Mouse (Mus musculus) liver, embryonic 16.5 days (tissue): ENCODE measurements at regions not wholly inside any gene's neighbourhood (a gene's known extent, or its start where the extent isn't known, plus 50 kb on each side); places are given as distances from the start of the nearest gene placed in this dataset.
"Not testable (repeated sequence)": the region's sequence is repeated elsewhere in the genome, so short reads cannot be mapped to it uniquely, and the experiment has no call there.

Experiments
- ATAC-seq: fragments of 200-750 bp; cut with Nextera tagmentation; 2 replicates; pipeline ENCODE4 v1.8.0; 2017; ENCODE audit warnings: low read depth, mild to moderate bottlenecking, moderate number of reproducible peaks, moderate library complexity
- H3K27ac ChIP-seq: fragments of 300-500 bp; sonication (generic); 2 replicates; pipeline ENCODE4 v1.5.1; 2014; ENCODE audit warnings: mild to moderate bottlenecking, low read length
- H3K27me3 ChIP-seq: fragments of 300-500 bp; sonication (generic); 2 replicates; pipeline ENCODE4 v1.6.1; 2014; ENCODE audit warnings: low read depth, low read length, mixed read lengths; ENCODE audit not compliant: control insufficient read depth, insufficient read depth
- H3K36me3 ChIP-seq: fragments of 300-500 bp; sonication (generic); 2 replicates; pipeline ENCODE4 v1.6.1; 2014; ENCODE audit warnings: mild to moderate bottlenecking; ENCODE audit not compliant: control insufficient read depth, insufficient read depth
- H3K4me1 ChIP-seq: fragments of 300-500 bp; sonication (generic); 2 replicates; pipeline ENCODE4 v1.6.1; 2014; ENCODE audit warnings: low read depth, low read length, mixed read lengths; ENCODE audit not compliant: control insufficient read depth
- H3K4me2 ChIP-seq: fragments of 300-500 bp; sonication (generic); 2 replicates; pipeline ENCODE4 v1.6.1; 2014; ENCODE audit warnings: low read depth, low read length, mixed read lengths
- H3K4me3 ChIP-seq: fragments of 300-500 bp; sonication (generic); 2 replicates; pipeline ENCODE4 v1.5.1; 2014; ENCODE audit warnings: low read depth, mild to moderate bottlenecking, low read length
- H3K9ac ChIP-seq: fragments of 300-500 bp; sonication (generic); 2 replicates; pipeline ENCODE4 v1.6.1; 2014; ENCODE audit warnings: low read depth, low read length
- H3K9me3 ChIP-seq: fragments of 300-500 bp; sonication (generic); replicated peaks from 2 replicates; pipeline ENCODE4 v1.6.1; 2016; ENCODE audit warnings: low read length; ENCODE audit not compliant: control insufficient read depth
- WGBS: fragments of 180-500 bp; shearing (Covaris S2); extraction: QIAGEN DNeasy Blood & Tissue Kit; methylation state at CpG from one replicate; pipeline ENCODE4 v1.1.7; 2014; ENCODE audit not compliant: insufficient replicate concordance; 5-methylcytosine and 5-hydroxymethylcytosine counted together

DNA sequence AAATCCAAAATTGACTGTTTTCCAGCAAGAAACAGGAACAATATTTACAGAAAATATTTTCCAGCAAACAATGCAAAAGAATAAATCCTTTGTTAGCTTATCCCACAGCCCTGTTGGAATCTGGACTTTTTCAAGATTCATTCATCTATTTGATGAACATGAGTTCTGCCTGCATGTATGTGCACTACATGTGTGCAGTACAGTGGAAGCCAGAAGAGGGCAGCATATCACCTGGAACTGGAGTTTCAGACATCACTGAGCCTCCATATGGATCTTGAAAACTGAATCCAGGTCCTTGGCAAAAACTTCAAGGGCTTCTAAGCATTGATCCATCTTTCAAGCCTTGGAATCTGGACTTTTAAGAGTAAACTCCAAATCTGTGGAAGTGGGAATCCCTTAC, 286.9 kb upstream of the Irx1 start:
- Histone ChIP-seq H3K9ac (no peak overlapping the region), H3K9me3 (no peaks in the 10 kb centered on the region), H3K4me3 (no peak overlapping the region), H3K4me1 (no peaks in the 10 kb centered on the region), H3K36me3 (no peaks in the 10 kb centered on the region), H3K27ac (no peak overlapping the region), H3K27me3 (no peaks in the 10 kb centered on the region), H3K4me2 (no peak overlapping the region)
- ATAC-seq: no peak

DNA sequence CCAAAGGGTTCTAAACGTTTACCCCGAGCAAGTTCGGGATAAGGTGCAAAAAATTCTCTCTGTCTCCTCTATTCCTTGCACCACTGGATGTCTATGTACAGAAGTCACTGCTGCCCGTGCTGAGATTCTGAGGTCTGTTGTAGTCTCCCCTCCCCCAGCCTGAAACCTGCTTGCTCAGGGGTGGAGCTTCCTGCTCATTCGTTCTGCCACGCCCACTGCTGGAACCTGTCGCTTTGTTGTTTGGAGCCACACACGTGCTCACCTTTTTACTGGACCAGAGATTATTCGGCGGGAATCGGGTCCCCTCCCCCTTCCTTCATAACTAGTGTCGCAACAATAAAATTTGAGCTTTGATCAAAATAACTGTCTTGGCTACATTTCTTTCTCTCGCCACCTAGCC, 289.7 kb upstream of the Irx1 start:
- not testable (repeated sequence) for H3K4me1 ChIP-seq, H3K27me3 ChIP-seq, ATAC-seq, H3K36me3 ChIP-seq, H3K9ac ChIP-seq, H3K27ac ChIP-seq, H3K9me3 ChIP-seq, H3K4me3 ChIP-seq, H3K4me2 ChIP-seq
- 43% methylated on average over 13 of the region's 13 CpGs for WGBS

DNA sequence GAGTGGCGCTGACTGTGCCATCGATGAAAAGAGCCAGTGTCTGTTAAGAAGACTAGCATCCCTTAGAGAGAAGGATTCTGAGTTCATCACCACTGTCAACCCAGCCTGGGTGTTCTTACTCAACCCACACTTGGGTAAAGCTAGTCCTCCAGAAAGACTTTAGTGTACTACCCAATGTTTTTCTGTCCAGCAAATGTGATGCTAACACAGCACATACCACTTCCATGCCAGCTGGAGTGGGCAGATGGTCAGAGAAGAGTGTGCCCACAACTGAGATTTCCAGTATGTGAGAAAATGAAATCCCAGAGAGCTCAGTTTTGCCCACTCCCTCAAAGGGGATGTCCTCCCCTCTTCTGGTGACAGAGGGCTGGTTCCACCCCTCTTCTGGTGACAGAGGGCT, 295.3 kb upstream of the Irx1 start:
- WGBS: 73% methylated on average over 2 of the region's 2 CpGs
- H3K4me1 ChIP-seq: no peaks in the 10 kb centered on the region
- H3K9me3 ChIP-seq: no peaks in the 10 kb centered on the region

DNA sequence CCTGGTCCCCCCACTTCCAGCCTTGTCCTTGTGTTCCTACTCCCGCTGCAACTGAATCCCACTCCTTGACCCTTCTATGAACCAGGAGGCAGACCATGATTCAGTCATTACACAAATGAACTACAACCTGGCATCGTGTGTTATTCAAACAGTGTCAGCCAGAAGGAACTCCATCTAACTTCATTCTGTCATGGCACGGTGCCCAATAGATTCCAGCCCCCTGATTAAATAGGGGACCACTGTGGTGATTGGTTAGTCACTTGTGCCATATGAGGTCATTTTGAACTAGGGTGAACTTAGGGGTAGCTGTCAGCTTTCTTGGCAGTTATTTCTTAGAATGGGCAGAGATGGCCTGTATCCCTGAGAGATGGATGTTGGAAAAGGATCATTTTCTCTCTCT, 300.9 kb upstream of the Irx1 start:
- WGBS: 64% methylated on average over 3 of the region's 3 CpGs
- Histone ChIP-seq H3K4me1 (no peaks in the 10 kb centered on the region), H3K9me3 (no peaks in the 10 kb centered on the region), H3K4me3 (no peak overlapping the region), H3K4me2 (no peak overlapping the region), H3K36me3 (no peaks in the 10 kb centered on the region), H3K27ac (no peak overlapping the region), H3K27me3 (no peaks in the 10 kb centered on the region), H3K9ac (no peak overlapping the region)
- no peak for ATAC-seq

More for the DNA sequence above, 295.3 kb upstream of the Irx1 start:
- Histone ChIP-seq H3K36me3 (no peaks in the 10 kb centered on the region), H3K9ac (no peak overlapping the region), H3K27ac (no peak overlapping the region), H3K4me3 (no peak overlapping the region), H3K27me3 (no peaks in the 10 kb centered on the region), H3K4me2 (no peak overlapping the region)
- ATAC-seq: no peak

DNA sequence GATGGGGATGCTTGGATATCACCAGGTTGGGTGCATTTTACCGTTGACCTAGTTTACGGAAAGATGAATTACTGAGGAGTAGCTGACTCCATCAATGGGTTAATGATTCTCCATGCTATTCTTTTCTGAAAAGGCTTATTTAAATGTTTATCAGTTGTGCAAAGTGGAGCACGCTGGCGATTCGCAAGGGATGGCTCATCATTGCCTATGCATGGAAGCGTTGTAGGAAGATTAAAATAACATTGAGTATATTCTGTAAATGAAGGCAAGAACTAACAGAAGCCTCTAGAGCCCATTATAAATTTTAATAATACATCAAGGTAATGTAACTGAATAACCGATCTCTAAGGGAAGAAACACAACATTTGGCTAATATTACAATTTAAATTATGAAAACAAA, 301.6 kb upstream of the Irx1 start:
- Histone ChIP-seq H3K9ac (no peak overlapping the region), H3K27ac (no peak overlapping the region), H3K4me3 (no peak overlapping the region), H3K36me3 (no peaks in the 10 kb centered on the region), H3K4me1 (no peaks in the 10 kb centered on the region), H3K27me3 (no peaks in the 10 kb centered on the region), H3K4me2 (no peak overlapping the region), H3K9me3 (no peaks in the 10 kb centered on the region)
- no peak for ATAC-seq
- 73% methylated on average over 7 of the region's 7 CpGs for WGBS

DNA sequence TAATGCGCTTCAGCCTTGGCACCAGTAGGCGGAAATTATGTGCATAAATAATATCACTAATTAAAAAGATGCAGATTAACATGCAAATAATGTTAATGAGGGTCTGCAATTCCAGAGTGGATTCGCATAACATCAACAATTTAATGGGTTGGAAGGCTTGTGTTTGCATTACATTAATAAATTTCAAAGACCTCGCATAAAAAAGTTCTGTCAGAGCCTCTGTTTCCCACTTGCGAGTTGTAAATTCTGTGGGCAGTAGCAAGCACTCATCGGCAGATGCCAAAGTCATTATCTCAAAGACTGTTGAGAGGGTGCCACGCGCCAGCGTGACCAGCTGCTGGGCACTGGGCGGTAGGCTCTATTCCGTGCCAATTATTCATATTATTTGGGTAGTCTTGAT, 302.1 kb upstream of the Irx1 start:
- no peak for ATAC-seq
- H3K4me2 ChIP-seq: no peak overlapping the region
- no peak overlapping the region for H3K9ac ChIP-seq
- 71% methylated on average over 11 of the region's 11 CpGs for WGBS
- H3K4me3 ChIP-seq: no peak overlapping the region
- no peaks in the 10 kb centered on the region for H3K27me3 ChIP-seq
- no peaks in the 10 kb centered on the region for H3K4me1 ChIP-seq
- H3K36me3 ChIP-seq: no peaks in the 10 kb centered on the region
- H3K27ac ChIP-seq: no peak overlapping the region
- H3K9me3 ChIP-seq: no peaks in the 10 kb centered on the region

DNA sequence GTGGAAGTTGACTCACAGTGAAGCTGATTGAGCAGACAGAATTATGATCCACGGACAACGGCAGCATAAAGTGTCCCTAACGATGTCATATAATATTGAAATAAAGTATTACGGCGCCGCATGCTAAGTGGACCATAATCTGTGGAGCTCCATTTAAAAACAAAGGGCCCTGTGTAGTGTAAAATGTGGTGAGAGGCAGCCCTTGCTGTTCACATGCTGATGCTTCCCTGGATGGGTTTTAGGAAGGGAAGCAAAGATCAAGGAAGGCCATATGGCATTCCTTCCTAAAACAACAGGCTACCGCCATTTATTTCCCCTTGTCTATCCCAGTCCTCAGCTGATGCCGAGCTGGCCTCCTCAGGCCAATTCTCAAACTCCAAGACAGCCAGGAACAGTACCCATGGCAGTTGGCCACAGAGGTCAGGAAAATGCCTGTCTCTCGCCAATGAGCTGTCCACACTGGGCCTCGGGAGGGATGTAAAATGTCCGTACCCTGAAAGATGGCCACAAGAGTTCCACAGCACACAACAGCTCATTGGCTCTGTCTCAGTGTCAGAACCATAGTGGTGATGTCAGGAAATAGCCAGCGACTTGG, 302.7 kb upstream of the Irx1 start:
- ATAC-seq: no peak
- Histone ChIP-seq H3K4me1 (no peaks in the 10 kb centered on the region), H3K9ac (no peak overlapping the region), H3K9me3 (no peaks in the 10 kb centered on the region), H3K4me2 (no peak overlapping the region), H3K36me3 (no peaks in the 10 kb centered on the region), H3K4me3 (no peak overlapping the region), H3K27me3 (no peaks in the 10 kb centered on the region), H3K27ac (no peak overlapping the region)
- WGBS: 70% methylated on average over 12 of the region's 12 CpGs

DNA sequence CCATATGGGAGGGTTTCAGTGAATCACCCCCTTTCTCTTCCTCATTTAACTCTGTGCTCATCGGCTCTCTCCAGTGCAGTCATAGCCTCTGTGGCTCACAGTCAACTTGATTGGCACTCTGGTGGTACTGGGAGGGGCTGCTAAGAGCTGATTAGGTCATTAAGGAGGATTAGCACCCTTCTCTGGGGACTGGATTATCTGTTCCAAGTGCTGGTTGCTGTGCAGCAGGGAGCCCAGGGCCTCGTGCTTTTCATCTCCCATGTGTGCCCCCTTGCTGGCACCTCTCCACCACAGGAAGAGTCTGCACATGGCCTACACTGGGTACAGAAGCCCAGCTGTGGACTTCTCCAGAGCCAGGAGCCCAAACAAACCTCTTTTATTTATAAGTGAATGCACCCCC, 316.8 kb upstream of the Irx1 start:
- Histone ChIP-seq H3K9ac (no peak overlapping the region), H3K27me3 (no peaks in the 10 kb centered on the region), H3K4me3 (no peak overlapping the region), H3K4me1 (no peaks in the 10 kb centered on the region), H3K9me3 (no peaks in the 10 kb centered on the region), H3K36me3 (no peaks in the 10 kb centered on the region), H3K4me2 (no peak overlapping the region), H3K27ac (no peak overlapping the region)
- 32% methylated on average over 2 of the region's 2 CpGs for WGBS
- no peak for ATAC-seq

DNA sequence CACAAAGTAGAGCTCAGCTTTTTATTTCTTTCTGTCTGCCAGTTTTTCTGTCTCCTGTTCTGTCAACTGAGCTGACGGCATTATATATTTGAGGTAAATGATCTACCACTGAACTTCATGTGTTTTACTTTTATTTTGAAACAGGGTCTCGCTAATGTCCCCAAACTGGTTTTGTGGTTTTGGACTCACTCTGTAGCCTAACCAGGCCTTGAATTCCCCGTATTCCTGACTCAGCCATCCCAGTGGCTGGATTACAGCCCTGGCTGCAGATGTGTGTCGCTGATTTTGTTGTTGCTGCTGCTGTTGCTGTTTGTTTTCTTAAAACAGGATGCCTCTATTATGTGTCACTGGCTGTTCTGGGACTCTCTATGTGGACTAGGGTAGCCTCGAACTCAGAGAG, 317.3 kb upstream of the Irx1 start:
- Histone ChIP-seq H3K27ac (no peak overlapping the region), H3K4me3 (no peak overlapping the region), H3K36me3 (no peaks in the 10 kb centered on the region), H3K9me3 (no peaks in the 10 kb centered on the region), H3K4me1 (no peaks in the 10 kb centered on the region), H3K4me2 (no peak overlapping the region), H3K27me3 (no peaks in the 10 kb centered on the region), H3K9ac (no peak overlapping the region)
- WGBS: 54% methylated on average over 5 of the region's 5 CpGs
- no peak for ATAC-seq

DNA sequence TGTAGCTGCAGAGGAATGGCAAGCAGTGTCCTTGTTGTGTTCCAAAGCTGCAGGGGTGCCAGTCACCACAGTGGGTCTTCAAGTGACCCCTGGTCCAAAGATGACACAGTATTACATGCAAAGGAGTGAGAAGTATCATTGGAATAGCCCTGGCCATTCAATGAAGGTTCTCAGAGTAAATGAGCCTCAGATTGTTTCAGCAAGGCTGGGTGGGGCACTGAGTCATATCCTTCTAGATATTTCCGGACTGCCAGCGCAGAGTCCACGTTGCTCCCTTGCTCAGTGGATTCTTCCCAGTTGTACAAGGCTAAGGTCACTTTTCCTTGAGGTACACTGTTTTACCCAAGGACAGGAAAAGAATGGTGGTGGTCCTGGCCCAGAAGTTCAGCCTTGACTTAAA, 319.2 kb upstream of the Irx1 start:
- 64% methylated on average over 3 of the region's 3 CpGs for WGBS

More for the DNA sequence above, 319.2 kb upstream of the Irx1 start:
- Histone ChIP-seq H3K4me1 (no peaks in the 10 kb centered on the region), H3K9ac (no peak overlapping the region), H3K36me3 (no peaks in the 10 kb centered on the region), H3K4me2 (no peak overlapping the region), H3K27ac (no peak overlapping the region), H3K27me3 (no peaks in the 10 kb centered on the region), H3K4me3 (no peak overlapping the region), H3K9me3 (no peaks in the 10 kb centered on the region)
- ATAC-seq: no peak
